Mouse (Mus musculus) MEL (cell line): ENCODE results near the gene Srsf10. TPM values are rescaled to one million over a fixed set of nuclear protein-coding genes. Genes with fewer than 3 reads are reported as not detected.

Source experiments
- DNase-seq: peaks from one replicate; pipeline ENCODE4 v3.0.0; 2011; ENCODE audit warnings: low read depth, low spot score
- H3K27ac ChIP-seq: 2 replicates; pipeline ENCODE4 v1.5.1; 2012; ENCODE audit warnings: low read depth, mild to moderate bottlenecking, control low read depth, low read length, moderate library complexity; ENCODE audit not compliant: control insufficient read depth
- H3K27me3 ChIP-seq, 2 experiments: fragments of 150-350 bp in 1 of 2; sonication (generic) in 1 of 2; 2 replicates each; pipeline ENCODE4 v1.6.1; 2012; ENCODE audit warnings: low read length in 2 of 2, mild to moderate bottlenecking in 2 of 2, improper control_type of control experiment in 1 of 2, moderate library complexity in 1 of 2; ENCODE audit not compliant: insufficient read depth in 2 of 2, control insufficient read depth in 1 of 2
- H3K36me3 ChIP-seq, 2 experiments: 2 replicates each; pipeline ENCODE4 v1.6.1; 2012 to 2014; ENCODE audit warnings: low read length in 2 of 2, improper control_type of control experiment in 1 of 2, inconsistent platforms in 1 of 2, mild to moderate bottlenecking in 1 of 2; ENCODE audit not compliant: insufficient read depth in 2 of 2, control insufficient read depth in 1 of 2
- H3K4me1 ChIP-seq, 2 experiments: fragments of 150-350 bp in 1 of 2; sonication (generic) in 1 of 2; 2 replicates each; pipeline ENCODE4 v1.6.1; 2012; ENCODE audit warnings: low read length in 2 of 2, improper control_type of control experiment in 1 of 2, mild to moderate bottlenecking in 1 of 2; ENCODE audit not compliant: insufficient read depth in 2 of 2, control insufficient read depth in 1 of 2
- H3K4me3 ChIP-seq, 2 experiments: fragments of 150-350 bp in 1 of 2; sonication (generic) in 1 of 2; 2 replicates each; pipeline ENCODE4 v1.5.1; 2012; ENCODE audit warnings: low read depth in 2 of 2, low read length in 2 of 2, mild to moderate bottlenecking in 2 of 2, moderate library complexity in 2 of 2, control low read depth in 1 of 2, improper control_type of control experiment in 1 of 2; ENCODE audit not compliant: control insufficient read depth in 1 of 2, insufficient read depth in 1 of 2
- H3K79me2 ChIP-seq: 2 replicates; pipeline ENCODE4 v1.6.1; 2012; ENCODE audit warnings: mild to moderate bottlenecking, low read length, moderate library complexity; ENCODE audit not compliant: control insufficient read depth, poor library complexity, insufficient read depth
- H3K9ac ChIP-seq: 2 replicates; pipeline ENCODE4 v1.6.1; 2012; ENCODE audit warnings: low read depth, mild to moderate bottlenecking, control low read depth, low read length, moderate library complexity; ENCODE audit not compliant: control insufficient read depth, poor library complexity, severe bottlenecking
- H3K9me3 ChIP-seq: fragments of 150-350 bp; sonication (generic); replicated peaks from 2 replicates; pipeline ENCODE4 v1.6.1; 2012; ENCODE audit warnings: mild to moderate bottlenecking, low read length, improper control_type of control experiment, moderate library complexity; ENCODE audit not compliant: insufficient read depth
- BHLHE40 ChIP-seq: IDR thresholded peaks from 2 replicates; pipeline ENCODE4 v1.6.1; 2012; ENCODE audit warnings: low read depth, mild to moderate bottlenecking, inconsistent platforms, low read length, improper control_type of control experiment, borderline replicate concordance
- CHD1 ChIP-seq: IDR thresholded peaks from 2 replicates; pipeline ENCODE4 v1.6.1; 2012; ENCODE audit warnings: low read depth, mild to moderate bottlenecking, inconsistent platforms, low read length, improper control_type of control experiment
- EP300 ChIP-seq, 2 experiments: IDR thresholded peaks; 2 replicates each; pipeline ENCODE4 v1.6.1; 2011; ENCODE audit warnings: improper control_type of control experiment in 2 of 2, low read length in 2 of 2, low read depth in 1 of 2, mild to moderate bottlenecking in 1 of 2
- ETS1 ChIP-seq: IDR thresholded peaks from 2 replicates; pipeline ENCODE4 v1.6.1; 2012; ENCODE audit warnings: low read depth, mild to moderate bottlenecking, inconsistent platforms, low read length, improper control_type of control experiment, moderate library complexity
- GABPA ChIP-seq: IDR thresholded peaks from 2 replicates; pipeline ENCODE4 v1.6.1; 2012; ENCODE audit warnings: low read depth, mild to moderate bottlenecking, inconsistent platforms, low read length, improper control_type of control experiment, moderate library complexity
- GATA1 ChIP-seq: IDR thresholded peaks from 2 replicates; pipeline ENCODE4 v1.6.1; 2011; ENCODE audit warnings: low read depth, low read length, improper control_type of control experiment
- HCFC1 ChIP-seq: IDR thresholded peaks from 2 replicates; pipeline ENCODE4 v1.6.1; 2012; ENCODE audit warnings: low read depth, mild to moderate bottlenecking, inconsistent platforms, low read length, improper control_type of control experiment, moderate library complexity
- MAFK ChIP-seq: IDR thresholded peaks from 2 replicates; pipeline ENCODE4 v1.6.1; 2011; ENCODE audit warnings: low read depth, mild to moderate bottlenecking, low read length, improper control_type of control experiment, borderline replicate concordance
- MAZ ChIP-seq: IDR thresholded peaks from 2 replicates; pipeline ENCODE4 v1.6.1; 2012; ENCODE audit warnings: low read depth, mild to moderate bottlenecking, inconsistent platforms, low read length, improper control_type of control experiment
- MEF2A ChIP-seq: IDR thresholded peaks from 2 replicates; pipeline ENCODE4 v1.6.1; 2014; ENCODE audit warnings: low read depth, mild to moderate bottlenecking, inconsistent platforms, low read length, improper control_type of control experiment; ENCODE audit not compliant: poor library complexity, insufficient replicate concordance, severe bottlenecking; ENCODE audit errors: extremely low read depth
- MXI1 ChIP-seq: IDR thresholded peaks from 2 replicates; pipeline ENCODE4 v1.6.1; 2011; ENCODE audit warnings: mild to moderate bottlenecking, low read depth, low read length, improper control_type of control experiment
- MYC ChIP-seq: IDR thresholded peaks from 2 replicates; pipeline ENCODE4 v1.6.1; 2011; ENCODE audit warnings: low read depth, mild to moderate bottlenecking, low read length, improper control_type of control experiment, moderate library complexity
- NELFE ChIP-seq: IDR thresholded peaks from 2 replicates; pipeline ENCODE4 v1.6.1; 2011; ENCODE audit warnings: low read depth, low read length, improper control_type of control experiment
- POLR2A ChIP-seq, 2 experiments: IDR thresholded peaks; 2 replicates each; pipeline ENCODE4 v1.6.1; 2011 to 2012; ENCODE audit warnings: low read length in 2 of 2, mild to moderate bottlenecking in 2 of 2, control low read depth in 1 of 2, improper control_type of control experiment in 1 of 2, low read depth in 1 of 2, moderate library complexity in 1 of 2; ENCODE audit not compliant: control insufficient read depth in 1 of 2, insufficient read depth in 1 of 2, poor library complexity in 1 of 2
- POLR2AphosphoS2 ChIP-seq: IDR thresholded peaks from 2 replicates; pipeline ENCODE4 v1.6.1; 2011; ENCODE audit warnings: low read length, improper control_type of control experiment
- POLR2AphosphoS5 ChIP-seq: IDR thresholded peaks from 2 replicates; pipeline ENCODE4 v1.6.1; 2012; ENCODE audit warnings: low read depth, borderline replicate concordance, mild to moderate bottlenecking, inconsistent platforms, low read length, moderate library complexity, mixed read lengths
- RAD21 ChIP-seq: IDR thresholded peaks from 2 replicates; pipeline ENCODE4 v1.6.1; 2011; ENCODE audit warnings: mild to moderate bottlenecking, low read depth, low read length, improper control_type of control experiment
- RCOR1 ChIP-seq: IDR thresholded peaks from 2 replicates; pipeline ENCODE4 v1.6.1; 2012; ENCODE audit warnings: low read depth, mild to moderate bottlenecking, inconsistent platforms, low read length, improper control_type of control experiment
- SIN3A ChIP-seq: IDR thresholded peaks from 2 replicates; pipeline ENCODE4 v1.6.1; 2012; ENCODE audit warnings: low read length, improper control_type of control experiment, inconsistent platforms
- SMC3 ChIP-seq: IDR thresholded peaks from 2 replicates; pipeline ENCODE4 v1.6.1; 2011; ENCODE audit warnings: low read depth, low read length, improper control_type of control experiment
- TAL1 ChIP-seq: IDR thresholded peaks from 2 replicates; pipeline ENCODE4 v1.6.1; 2012; ENCODE audit warnings: mild to moderate bottlenecking, inconsistent platforms, low read length, moderate library complexity, mixed read lengths
- TBP ChIP-seq: IDR thresholded peaks from 2 replicates; pipeline ENCODE4 v1.8.0; 2011; ENCODE audit warnings: low read depth, low read length, improper control_type of control experiment
- TCF12 ChIP-seq: IDR thresholded peaks from 2 replicates; pipeline ENCODE4 v1.6.1; 2014; ENCODE audit warnings: low read depth, mild to moderate bottlenecking, inconsistent platforms, low read length, improper control_type of control experiment, moderate library complexity
- USF1 ChIP-seq: IDR thresholded peaks from 2 replicates; pipeline ENCODE4 v1.6.1; 2014; ENCODE audit warnings: low read depth, mild to moderate bottlenecking, inconsistent platforms, low read length, improper control_type of control experiment, moderate library complexity
- USF2 ChIP-seq, 2 experiments: IDR thresholded peaks; 2 replicates each; pipeline ENCODE4 v1.6.1; 2011 to 2012; ENCODE audit warnings: improper control_type of control experiment in 2 of 2, low read length in 2 of 2, borderline replicate concordance in 1 of 2, inconsistent platforms in 1 of 2, low read depth in 1 of 2, mild to moderate bottlenecking in 1 of 2; ENCODE audit not compliant: insufficient read depth in 1 of 2
- ZC3H11A ChIP-seq: IDR thresholded peaks from 2 replicates; pipeline ENCODE4 v1.6.1; 2012; ENCODE audit warnings: low read depth, mild to moderate bottlenecking, inconsistent platforms, low read length, improper control_type of control experiment
- polyA plus RNA-seq, 2 experiments: library from polyadenylated mRNA; stranded (reverse) in 1 of 2; unstranded in 1 of 2; fragments of >175 nt in 1 of 2; fragments of >200 nt in 1 of 2; gene quantifications; 2 replicates each; pipeline versions ENCODE4 v1.2.1 to v1.2.4; 2012; ENCODE audit warnings: low replicate concordance in 2 of 2, low read depth in 1 of 2; ENCODE audit not compliant: insufficient read length in 2 of 2, insufficient read depth in 1 of 2, missing spikeins in 1 of 2
- total RNA-seq: library from RNA; depleted of rRNA; stranded (reverse); fragments of 300-350 nt; gene quantifications from 2 replicates; pipeline ENCODE4 v1.2.3, GENCODE M21; 2012

Srsf10 gene
- total and polyA plus RNA-seq, 3 experiments, result 142 to 361 (median 222) TPM

DNA sequence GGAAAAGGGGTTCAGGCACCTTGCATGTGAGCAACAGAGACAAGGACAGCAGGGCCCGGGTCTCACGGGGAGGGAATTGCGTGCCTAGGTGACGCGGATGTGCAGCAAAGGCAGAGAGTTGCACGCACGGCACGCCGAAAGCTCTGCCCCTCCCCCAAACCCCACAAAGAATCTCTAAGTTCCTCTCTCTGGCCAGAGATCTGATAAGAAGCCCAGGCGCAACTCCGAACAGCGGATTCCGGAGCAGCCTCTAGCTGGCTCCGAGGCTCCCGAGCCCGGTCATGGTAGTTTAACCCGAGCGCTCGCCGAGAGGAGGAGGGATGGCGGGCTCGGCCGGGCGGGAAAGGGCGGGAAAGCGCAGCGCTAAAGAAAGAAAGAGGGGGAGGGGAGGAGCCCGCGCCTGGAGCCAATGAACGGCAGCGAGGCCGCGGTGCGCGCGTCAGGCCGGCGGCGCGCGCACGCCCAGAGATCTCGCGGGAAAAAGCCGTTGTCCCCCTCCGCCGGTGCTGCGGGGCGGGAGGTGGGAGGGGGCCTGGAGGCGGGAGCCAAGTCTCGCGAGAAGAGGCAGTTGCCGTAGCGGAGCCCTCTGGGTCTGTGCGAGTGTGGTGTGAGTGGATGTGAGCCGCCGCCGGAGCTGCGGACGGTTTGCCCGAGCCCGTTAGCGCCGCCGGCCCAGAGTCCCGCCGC lies at the start of gene Srsf10 (continued):
- TF ChIP-seq MAFK (no peak), SIN3A (peak; percentile 84), TBP (peak; percentile 73)

DNA sequence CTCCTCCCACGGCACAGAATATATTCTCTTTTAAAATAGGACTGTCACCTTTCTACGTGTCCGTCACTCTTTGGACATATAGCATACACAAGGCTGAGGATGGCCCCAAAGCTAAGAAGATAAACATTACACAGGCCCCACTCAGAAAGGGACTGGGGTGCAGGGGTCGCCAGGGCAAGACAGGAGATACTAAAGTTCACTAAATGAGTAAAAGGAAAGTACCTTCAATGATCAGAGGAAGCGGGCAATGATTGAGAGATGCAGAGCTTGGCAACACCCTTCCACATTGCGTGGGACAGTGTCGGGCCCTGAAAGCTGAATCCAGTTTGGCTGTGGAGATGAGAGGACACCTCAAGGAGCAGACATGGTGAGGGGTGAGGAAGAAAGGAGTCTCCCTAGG lies 40.7 kb upstream of the Srsf10 start:
- Histone ChIP-seq H3K36me3 (peaks cover 0 to 5% of the 10 kb centered on the region in 2 experiments; a peak in 2 of 4 replicates), H3K4me1 (peaks cover 0 to 6% of the 10 kb centered on the region in 2 experiments; a peak in 2 of 4 replicates), H3K9ac (no peak overlapping the region), H3K9me3 (no peaks in the 10 kb centered on the region), H3K27ac (no peak overlapping the region), H3K4me3 (no peak overlapping the region), H3K27me3 (no peaks in the 10 kb centered on the region), H3K79me2 (no peaks in the 10 kb centered on the region)
- no peak for DNase-seq
- no peak for TF ChIP-seq CHD1

DNA sequence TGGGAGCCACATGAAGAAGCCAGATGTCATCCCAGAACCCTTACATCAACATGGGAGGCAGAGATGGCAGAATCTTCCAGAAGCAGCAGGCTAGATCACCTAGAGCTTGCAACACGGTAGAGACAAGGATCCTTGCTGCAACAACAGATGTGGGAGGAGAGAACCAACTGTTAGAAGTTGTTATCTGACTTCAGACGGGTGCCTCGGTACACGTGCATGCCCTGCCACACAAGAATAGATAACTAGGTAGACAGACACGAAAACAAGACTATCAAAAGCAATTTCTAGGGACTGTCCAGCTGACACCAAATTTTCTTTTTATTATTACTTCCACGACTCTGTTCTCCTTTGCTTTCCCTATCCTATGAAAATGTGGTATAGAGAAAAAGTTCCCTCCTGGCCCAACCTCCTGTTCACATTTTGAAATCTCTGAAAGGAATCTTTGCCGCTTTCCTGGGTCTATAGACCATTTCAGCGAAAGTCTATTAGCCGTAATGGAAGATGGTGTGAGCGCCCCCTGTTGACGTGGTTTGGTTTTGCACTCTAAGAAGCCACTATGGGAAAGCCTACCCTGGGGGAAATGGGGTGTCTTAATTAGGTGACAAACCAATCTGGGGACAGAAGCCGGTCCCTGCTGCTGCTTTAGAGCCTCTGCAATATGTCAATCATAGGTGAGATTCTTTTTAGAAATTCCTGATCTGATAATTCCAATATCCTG lies 38.5 kb upstream of the Srsf10 start:
- H3K9ac ChIP-seq, result no peak overlapping the region
- H3K27ac ChIP-seq, result no peak overlapping the region
- TF ChIP-seq USF1, result peak; percentile 47; the same call in 1 of the 2 replicates
- peak; percentile 28 for TF ChIP-seq RAD21
- TF ChIP-seq SIN3A, result peak; percentile 86
- no peak for TF ChIP-seq GABPA
- peak; percentile 90 for TF ChIP-seq MXI1
- no peak for TF ChIP-seq POLR2AphosphoS5
- TF ChIP-seq POLR2A (IDR thresholded peaks at IDR 0.05; ENCODE audit: control insufficient read depth in 1 of 2, insufficient read depth in 1 of 2, low read depth in 1 of 2, low read length in 2 of 2, poor library complexity in 1 of 2), result no peak
- TF ChIP-seq MAZ, result no peak
- peak; percentile 38; the same call in 1 of the 2 replicates for TF ChIP-seq TAL1
- no peak; the same call in 1 of the 2 replicates for TF ChIP-seq SMC3
- peak; percentile 24 for TF ChIP-seq RCOR1
- TF ChIP-seq MYC, result peak; percentile 89; the same call in 1 of the 2 replicates
- TF ChIP-seq ETS1, result peak; percentile 81
- TF ChIP-seq MEF2A, result no peak
- TF ChIP-seq TCF12, result peak; percentile 71
- TF ChIP-seq USF2 (IDR thresholded peaks at IDR 0.05; ENCODE audit: borderline replicate concordance in 1 of 2, insufficient read depth in 1 of 2, low read depth in 1 of 2, low read length in 2 of 2), result no peak
- no peak for TF ChIP-seq POLR2AphosphoS2
- peak; percentile 17; the same call in 1 of the 2 replicates for TF ChIP-seq ZC3H11A
- TF ChIP-seq HCFC1, result 0 out of 2 replicates have a peak, but pooled peaks have one; percentile 16
- no peak for TF ChIP-seq TBP
- TF ChIP-seq EP300 (IDR thresholded peaks at IDR 0.05; ENCODE audit: low read depth in 1 of 2, low read length in 2 of 2), result peak; percentile 62 to 76
- TF ChIP-seq BHLHE40, result peak; percentile 99
- no peak for TF ChIP-seq NELFE
- no peak for TF ChIP-seq CHD1
- peak; percentile 63; the same call in 1 of the 2 replicates for TF ChIP-seq GATA1

More for the DNA sequence above, 38.5 kb upstream of the Srsf10 start:
- peak; percentile 78 for DNase-seq
- H3K27me3 ChIP-seq, result no peaks in the 10 kb centered on the region
- H3K4me3 ChIP-seq, result peak overlapping the region in 1 of 2 experiments; percentile 32; a peak in 1 of 4 replicates
- no peaks in the 10 kb centered on the region for H3K9me3 ChIP-seq
- H3K36me3 ChIP-seq, result peaks cover 0 to 5% of the 10 kb centered on the region in 2 experiments; a peak in 2 of 4 replicates
- no peaks in the 10 kb centered on the region for H3K79me2 ChIP-seq
- H3K4me1 ChIP-seq, result peaks cover 0 to 6% of the 10 kb centered on the region in 2 experiments; a peak in 2 of 4 replicates
